Mouse (Mus musculus) MEL (cell line): ENCODE data around the gene Klf16. TPM values are rescaled to one million over a fixed set of nuclear protein-coding genes. Genes with fewer than 3 reads are reported as not detected.

Experiments
- DNase-seq: peaks from one replicate; pipeline ENCODE4 v3.0.0; 2011; ENCODE audit warnings: low read depth, low spot score
- H3K27ac ChIP-seq: 2 replicates; pipeline ENCODE4 v1.5.1; 2012; ENCODE audit warnings: low read depth, mild to moderate bottlenecking, control low read depth, low read length, moderate library complexity; ENCODE audit not compliant: control insufficient read depth
- H3K27me3 ChIP-seq, 2 experiments: fragments of 150-350 bp in 1 of 2; sonication (generic) in 1 of 2; 2 replicates each; pipeline ENCODE4 v1.6.1; 2012; ENCODE audit warnings: low read length in 2 of 2, mild to moderate bottlenecking in 2 of 2, improper control_type of control experiment in 1 of 2, moderate library complexity in 1 of 2; ENCODE audit not compliant: insufficient read depth in 2 of 2, control insufficient read depth in 1 of 2
- H3K36me3 ChIP-seq, 2 experiments: 2 replicates each; pipeline ENCODE4 v1.6.1; 2012 to 2014; ENCODE audit warnings: low read length in 2 of 2, improper control_type of control experiment in 1 of 2, inconsistent platforms in 1 of 2, mild to moderate bottlenecking in 1 of 2; ENCODE audit not compliant: insufficient read depth in 2 of 2, control insufficient read depth in 1 of 2
- H3K4me1 ChIP-seq, 2 experiments: fragments of 150-350 bp in 1 of 2; sonication (generic) in 1 of 2; 2 replicates each; pipeline ENCODE4 v1.6.1; 2012; ENCODE audit warnings: low read length in 2 of 2, improper control_type of control experiment in 1 of 2, mild to moderate bottlenecking in 1 of 2; ENCODE audit not compliant: insufficient read depth in 2 of 2, control insufficient read depth in 1 of 2
- H3K4me3 ChIP-seq, 2 experiments: fragments of 150-350 bp in 1 of 2; sonication (generic) in 1 of 2; 2 replicates each; pipeline ENCODE4 v1.5.1; 2012; ENCODE audit warnings: low read depth in 2 of 2, low read length in 2 of 2, mild to moderate bottlenecking in 2 of 2, moderate library complexity in 2 of 2, control low read depth in 1 of 2, improper control_type of control experiment in 1 of 2; ENCODE audit not compliant: control insufficient read depth in 1 of 2, insufficient read depth in 1 of 2
- H3K79me2 ChIP-seq: 2 replicates; pipeline ENCODE4 v1.6.1; 2012; ENCODE audit warnings: mild to moderate bottlenecking, low read length, moderate library complexity; ENCODE audit not compliant: control insufficient read depth, poor library complexity, insufficient read depth
- H3K9ac ChIP-seq: 2 replicates; pipeline ENCODE4 v1.6.1; 2012; ENCODE audit warnings: low read depth, mild to moderate bottlenecking, control low read depth, low read length, moderate library complexity; ENCODE audit not compliant: control insufficient read depth, poor library complexity, severe bottlenecking
- H3K9me3 ChIP-seq: fragments of 150-350 bp; sonication (generic); replicated peaks from 2 replicates; pipeline ENCODE4 v1.6.1; 2012; ENCODE audit warnings: mild to moderate bottlenecking, low read length, improper control_type of control experiment, moderate library complexity; ENCODE audit not compliant: insufficient read depth
- CHD1 ChIP-seq: IDR thresholded peaks from 2 replicates; pipeline ENCODE4 v1.6.1; 2012; ENCODE audit warnings: low read depth, mild to moderate bottlenecking, inconsistent platforms, low read length, improper control_type of control experiment
- CHD2 ChIP-seq: IDR thresholded peaks from 2 replicates; pipeline ENCODE4 v1.6.1; 2011; ENCODE audit warnings: low read length, improper control_type of control experiment
- CTCF ChIP-seq, 3 experiments: IDR thresholded peaks in 2 of 3; conservative IDR thresholded peaks in 1 of 3; 2 replicates each; pipeline ENCODE4 v1.5.1; 2011 to 2012; ENCODE audit warnings: low read length in 3 of 3, low read depth in 2 of 3, mild to moderate bottlenecking in 2 of 3, improper control_type of control experiment in 1 of 3, inconsistent platforms in 1 of 3, mixed read lengths in 1 of 3, moderate library complexity in 1 of 3; ENCODE audit not compliant: control insufficient read depth in 1 of 3, insufficient read depth in 1 of 3, poor library complexity in 1 of 3, severe bottlenecking in 1 of 3
- ELF1 ChIP-seq: IDR thresholded peaks from 2 replicates; pipeline ENCODE4 v1.6.1; 2014; ENCODE audit warnings: low read depth, mild to moderate bottlenecking, inconsistent platforms, low read length, improper control_type of control experiment, moderate library complexity
- EP300 ChIP-seq, 2 experiments: IDR thresholded peaks; 2 replicates each; pipeline ENCODE4 v1.6.1; 2011; ENCODE audit warnings: improper control_type of control experiment in 2 of 2, low read length in 2 of 2, low read depth in 1 of 2, mild to moderate bottlenecking in 1 of 2
- KAT2A ChIP-seq: conservative IDR thresholded peaks from 2 replicates; pipeline ENCODE4 v1.6.1; 2012; ENCODE audit warnings: low read depth, low read length, improper control_type of control experiment, inconsistent platforms
- MEF2A ChIP-seq: IDR thresholded peaks from 2 replicates; pipeline ENCODE4 v1.6.1; 2014; ENCODE audit warnings: low read depth, mild to moderate bottlenecking, inconsistent platforms, low read length, improper control_type of control experiment; ENCODE audit not compliant: poor library complexity, insufficient replicate concordance, severe bottlenecking; ENCODE audit errors: extremely low read depth
- NELFE ChIP-seq: IDR thresholded peaks from 2 replicates; pipeline ENCODE4 v1.6.1; 2011; ENCODE audit warnings: low read depth, low read length, improper control_type of control experiment
- NRF1 ChIP-seq: IDR thresholded peaks from 2 replicates; pipeline ENCODE4 v1.6.1; 2014; ENCODE audit warnings: low read depth, mild to moderate bottlenecking, inconsistent platforms, low read length, improper control_type of control experiment, moderate library complexity; ENCODE audit not compliant: poor library complexity, insufficient read depth, severe bottlenecking
- RAD21 ChIP-seq: IDR thresholded peaks from 2 replicates; pipeline ENCODE4 v1.6.1; 2011; ENCODE audit warnings: mild to moderate bottlenecking, low read depth, low read length, improper control_type of control experiment
- SMC3 ChIP-seq: IDR thresholded peaks from 2 replicates; pipeline ENCODE4 v1.6.1; 2011; ENCODE audit warnings: low read depth, low read length, improper control_type of control experiment
- TCF12 ChIP-seq: IDR thresholded peaks from 2 replicates; pipeline ENCODE4 v1.6.1; 2014; ENCODE audit warnings: low read depth, mild to moderate bottlenecking, inconsistent platforms, low read length, improper control_type of control experiment, moderate library complexity
- USF1 ChIP-seq: IDR thresholded peaks from 2 replicates; pipeline ENCODE4 v1.6.1; 2014; ENCODE audit warnings: low read depth, mild to moderate bottlenecking, inconsistent platforms, low read length, improper control_type of control experiment, moderate library complexity
- USF2 ChIP-seq, 2 experiments: IDR thresholded peaks; 2 replicates each; pipeline ENCODE4 v1.6.1; 2011 to 2012; ENCODE audit warnings: improper control_type of control experiment in 2 of 2, low read length in 2 of 2, borderline replicate concordance in 1 of 2, inconsistent platforms in 1 of 2, low read depth in 1 of 2, mild to moderate bottlenecking in 1 of 2; ENCODE audit not compliant: insufficient read depth in 1 of 2
- ZC3H11A ChIP-seq: IDR thresholded peaks from 2 replicates; pipeline ENCODE4 v1.6.1; 2012; ENCODE audit warnings: low read depth, mild to moderate bottlenecking, inconsistent platforms, low read length, improper control_type of control experiment
- ZKSCAN1 ChIP-seq: IDR thresholded peaks from 2 replicates; pipeline ENCODE4 v1.6.1; 2012; ENCODE audit warnings: low read depth, mild to moderate bottlenecking, inconsistent platforms, low read length, improper control_type of control experiment, moderate library complexity
- polyA plus RNA-seq, 2 experiments: library from polyadenylated mRNA; stranded (reverse) in 1 of 2; unstranded in 1 of 2; fragments of >175 nt in 1 of 2; fragments of >200 nt in 1 of 2; gene quantifications; 2 replicates each; pipeline versions ENCODE4 v1.2.1 to v1.2.4; 2012; ENCODE audit warnings: low replicate concordance in 2 of 2, low read depth in 1 of 2; ENCODE audit not compliant: insufficient read length in 2 of 2, insufficient read depth in 1 of 2, missing spikeins in 1 of 2
- total RNA-seq: library from RNA; depleted of rRNA; stranded (reverse); fragments of 300-350 nt; gene quantifications from 2 replicates; pipeline ENCODE4 v1.2.3, GENCODE M21; 2012

Gene Klf16
- total and polyA plus RNA-seq, 3 experiments, result 37.1 to 51.1 TPM; not detected in 1

DNA sequence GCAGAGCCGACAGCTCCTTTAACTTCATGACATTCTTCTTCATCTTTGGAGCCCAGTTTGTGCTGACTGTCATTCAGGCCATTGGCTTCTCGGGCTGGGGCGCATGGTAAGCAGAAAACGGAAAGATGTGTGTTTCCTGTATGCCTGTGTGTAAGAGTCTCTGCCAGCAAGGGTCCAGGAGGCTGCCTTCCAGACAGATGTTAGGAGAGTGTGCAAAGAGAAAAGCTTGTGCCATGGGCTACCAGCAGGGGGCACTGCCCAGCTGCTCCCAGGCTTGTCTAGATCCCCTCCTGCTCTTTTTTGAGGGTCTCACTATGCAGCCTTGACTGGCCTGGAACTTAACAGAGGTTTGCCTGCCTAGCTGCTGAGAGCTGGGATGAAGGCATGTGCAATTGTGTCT is 33.9 kb upstream of the Klf16 start:
- Histone ChIP-seq H3K4me1 (no peaks in the 10 kb centered on the region), H3K79me2 (peaks cover 9% of the 10 kb centered on the region), H3K27me3 (no peaks in the 10 kb centered on the region), H3K27ac (no peak overlapping the region), H3K36me3 (peaks cover 0 to 4% of the 10 kb centered on the region in 2 experiments; a peak in 1 of 4 replicates), H3K4me3 (no peak overlapping the region), H3K9ac (no peak overlapping the region), H3K9me3 (no peaks in the 10 kb centered on the region)
- DNase-seq, result peak; percentile 62
- TF ChIP-seq USF2 (IDR thresholded peaks at IDR 0.05; ENCODE audit: borderline replicate concordance in 1 of 2, insufficient read depth in 1 of 2, low read depth in 1 of 2, low read length in 2 of 2) (no peak), ZKSCAN1 (no peak), RAD21 (peak; percentile 46), SMC3 (peak; percentile 68), CTCF (IDR thresholded peaks at IDR 0.05 in 2 of 3, conservative IDR thresholded peaks at IDR 0.05 in 1 of 3; ENCODE audit: control insufficient read depth in 1 of 3, insufficient read depth in 1 of 3, low read depth in 2 of 3, low read length in 3 of 3, poor library complexity in 1 of 3, severe bottlenecking in 1 of 3) (peak; percentile 78 to 98 (median 90)), CHD1 (no peak), ZC3H11A (peak; percentile 33), NRF1 (no peak)

DNA sequence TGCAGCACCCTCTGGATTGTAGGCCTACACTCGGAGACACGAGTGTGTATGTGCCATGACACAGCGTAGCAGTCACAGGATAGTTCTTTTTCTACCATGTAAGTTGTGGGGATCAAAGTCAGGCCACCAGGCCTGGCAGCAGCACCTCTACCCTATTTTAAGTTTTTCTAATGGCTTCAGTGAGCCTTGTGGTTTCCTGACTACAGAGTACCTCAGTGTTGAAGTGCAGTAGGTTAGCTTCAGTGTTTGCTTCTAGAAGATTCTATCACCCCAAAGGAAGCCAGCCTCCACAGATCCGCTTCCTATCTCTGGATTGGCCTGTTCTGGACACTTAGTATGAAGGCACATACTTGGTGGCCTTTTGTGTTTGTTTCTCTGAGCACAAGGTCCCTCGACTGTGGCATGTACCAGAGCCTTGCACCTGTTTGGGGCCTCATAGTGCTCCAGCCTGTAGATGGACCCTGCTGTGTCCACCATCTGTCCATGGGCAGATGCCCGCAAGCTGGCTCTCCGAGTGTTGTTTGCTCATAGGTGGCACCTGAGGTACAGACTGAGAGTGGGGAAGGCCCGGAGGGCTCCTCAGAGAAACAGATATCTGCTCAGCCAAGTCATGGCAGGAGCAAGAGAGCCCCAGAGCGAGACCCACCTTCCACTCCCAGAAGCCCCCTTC is 33.1 kb upstream of the Klf16 start:
- H3K27ac ChIP-seq, result no peak overlapping the region
- no peak overlapping the region for H3K4me3 ChIP-seq
- H3K36me3 ChIP-seq, result peaks cover 0 to 4% of the 10 kb centered on the region in 2 experiments; a peak in 1 of 4 replicates
- H3K9me3 ChIP-seq, result no peaks in the 10 kb centered on the region
- no peaks in the 10 kb centered on the region for H3K27me3 ChIP-seq
- no peak overlapping the region for H3K9ac ChIP-seq
- peaks cover 14% of the 10 kb centered on the region for H3K79me2 ChIP-seq
- no peak for DNase-seq
- H3K4me1 ChIP-seq, result no peaks in the 10 kb centered on the region
- TF ChIP-seq NELFE (no peak), KAT2A (no peak), MEF2A (no peak), CHD2 (no peak), USF1 (no peak), TCF12 (no peak), EP300 (IDR thresholded peaks at IDR 0.05; ENCODE audit: low read depth in 1 of 2, low read length in 2 of 2) (no peak), ELF1 (no peak)
